Comparison of ENCODE assay signal across 19 mouse cellular contexts in the genomic region with DNA sequence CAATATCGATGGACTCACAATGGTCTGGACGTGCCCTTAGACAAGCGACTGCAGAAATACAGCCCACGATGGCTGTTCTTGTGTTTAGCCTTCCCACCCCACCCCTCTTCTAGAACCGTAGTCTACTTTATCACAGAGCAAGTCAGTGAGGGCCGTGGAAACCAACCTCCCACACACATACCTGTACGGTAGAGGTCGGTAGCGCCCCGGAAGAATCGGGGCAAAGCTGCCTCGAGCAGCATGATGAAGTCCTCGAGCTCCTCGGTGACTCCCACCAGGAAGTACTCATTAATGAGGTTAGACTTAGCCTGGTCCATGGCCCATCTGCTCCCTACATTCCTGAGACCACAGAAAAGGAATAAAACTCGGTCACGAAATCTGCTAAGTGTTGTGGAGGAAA.
A peak's percentile ranks its signal among the peaks of the same experiment; 100 is the strongest.
DNase-seq lines count a peak whose midpoint lies in the region; ATAC-seq lines count a peak whose summit lies in the region.
"Had no signal": no experiment of that assay in that cellular context is flagged by ENCODE, and none has a peak within 500 bp of the region (broad histone marks: within the 10 kb centered on the region; RNA-seq: fewer than 3 reads in every experiment).

No protein-coding gene starts in this region.

- H3K27ac ChIP-seq in forebrain, embryonic 13.5 days = no peak overlapping the region
- no peak overlapping the region for H3K27ac ChIP-seq in forebrain, embryonic 14.5 days (ENCODE audit: low read depth, low read length)
- H3K27ac ChIP-seq: forebrain, embryonic 15.5 days had no signal

- H3K4me1 ChIP-seq in forebrain, embryonic 13.5 days = no peaks in the 10 kb centered on the region
- H3K4me1 ChIP-seq in forebrain, embryonic 14.5 days (ENCODE audit: control insufficient read depth, insufficient read depth, low read length) = no peaks in the 10 kb centered on the region
- H3K4me1 ChIP-seq: forebrain, embryonic 15.5 days had no signal

- peaks cover 25% of the 10 kb centered on the region for H3K36me3 ChIP-seq in forebrain, embryonic 13.5 days (ENCODE audit: poor library complexity, severe bottlenecking)
- peaks cover 11% of the 10 kb centered on the region; the same call in 1 of the 2 replicates for H3K36me3 ChIP-seq in forebrain, embryonic 14.5 days (ENCODE audit: control insufficient read depth, insufficient read depth, low read length)

- H3K9me3 ChIP-seq in forebrain, embryonic 13.5 days (replicated peaks) = no peaks in the 10 kb centered on the region
- H3K9me3 ChIP-seq in forebrain, embryonic 14.5 days (replicated peaks; ENCODE audit: control insufficient read depth, low read length) = no peaks in the 10 kb centered on the region
- H3K9me3 ChIP-seq: forebrain, embryonic 15.5 days; G1E had no signal

- peak; percentile 62 for DNase-seq in heart, adult 11 months
- DNase-seq in heart, adult 9 months (ENCODE audit: low spot score in 2 of 2) = no peak
- peak; percentile 41 for DNase-seq in ES-CJ7 (ENCODE audit: low read depth, low spot score)
- peak; percentile 29 for DNase-seq in R1 (ENCODE audit: low read depth, low spot score)
- no peak for DNase-seq in forebrain, embryonic 14.5 days (ENCODE audit: low spot score)
- DNase-seq: adrenal gland, adult 8-10 months; adrenal gland, postnatal 14 days; adrenal gland, postnatal 36 days; cerebellum, adult 11-12 months; cerebellum, adult 2 months; cerebellum, adult 9-10 months; cerebellum, postnatal 10 days; cerebellum, postnatal 25 days; forebrain, postnatal 0 days had no signal

- H3K4me3 ChIP-seq in forebrain, embryonic 13.5 days = no peak overlapping the region
- H3K4me3 ChIP-seq in forebrain, embryonic 14.5 days (ENCODE audit: low read depth, low read length) = no peak overlapping the region
- H3K4me3 ChIP-seq: forebrain, embryonic 15.5 days had no signal

- H3K4me2 ChIP-seq in forebrain, embryonic 13.5 days = no peak overlapping the region
- no peak overlapping the region for H3K4me2 ChIP-seq in forebrain, embryonic 14.5 days (ENCODE audit: low read length)
- H3K4me2 ChIP-seq: forebrain, embryonic 15.5 days had no signal

- WGBS in forebrain, embryonic 13.5 days = 96% methylated on average over 16 of the region's 16 CpGs
- 95% methylated on average over 16 of the region's 16 CpGs for WGBS in forebrain, embryonic 14.5 days

- no peak for ATAC-seq in forebrain, embryonic 13.5 days
- ATAC-seq in forebrain, embryonic 14.5 days = no peak
- ATAC-seq: activated CD4-positive, CD25-positive, alpha-beta regulatory T cell, adult 4 months; forebrain, embryonic 15.5 days; forebrain, postnatal 0 days; Patski had no signal

- no peak overlapping the region for H3K9ac ChIP-seq in forebrain, embryonic 13.5 days
- no peak overlapping the region for H3K9ac ChIP-seq in forebrain, embryonic 14.5 days (ENCODE audit: low read length)
- H3K9ac ChIP-seq: forebrain, embryonic 15.5 days; forebrain, postnatal 0 days had no signal

- H3K27me3 ChIP-seq in forebrain, embryonic 13.5 days = no peaks in the 10 kb centered on the region
- H3K27me3 ChIP-seq in forebrain, embryonic 14.5 days (replicated peaks; ENCODE audit: control insufficient read depth, insufficient read depth, low read length) = no peaks in the 10 kb centered on the region
- H3K27me3 ChIP-seq: forebrain, embryonic 15.5 days; Patski had no signal

Comparison
In these comparisons a context has a peak if more than half of its experiments do, and no peak if none do; other contexts are left out.
1. DNase-seq: peak in heart, adult 11 months (single experiment), ES-CJ7 (single experiment) and R1 (single experiment); none in heart, adult 9 months (0 of 2) and forebrain, embryonic 14.5 days (single experiment).